Mouse (Mus musculus) adrenal gland, postnatal 4 days (tissue): Measurements from ENCODE around the gene Hic1. TPM values are rescaled to one million over a fixed set of nuclear protein-coding genes. Genes with fewer than 3 reads are reported as not detected.

ENCODE experiments used
- DNase-seq, 2 experiments: peaks; one replicate each; pipeline ENCODE4 v3.0.0; 2021 to 2022; ENCODE audit warnings: low spot score in 2 of 2, mixed read lengths in 2 of 2
- total RNA-seq, 2 experiments: library from RNA; stranded (reverse); gene quantifications; 2 replicates each; pipeline ENCODE4 v1.2.3; 2021

Hic1 gene
- total RNA-seq, 2 experiments from 2014 or later = 22.9 to 29.2 TPM

- DNase-seq = peak; percentile 72 to 78
Observed at GRCm38 (mm10) chr11:75168590-75169361, 543 bp downstream of the Hic1 start.

- DNase-seq = peak in 1 of 2 experiments; percentile 4
Observed at GRCm38 (mm10) chr11:75167643-75168589, 1.4 kb downstream of the Hic1 start.

GRCm38 (mm10) chr11:75166861-75167642 is 2.3 kb downstream of the Hic1 start:
- no peak for DNase-seq

- no peak for DNase-seq
Observed at GRCm38 (mm10) chr11:75166193-75166842, 3.0 kb downstream of the Hic1 start.

- peak; percentile 63 for DNase-seq
Observed at GRCm38 (mm10) chr11:75165441-75166192, 3.7 kb downstream of the Hic1 start.

- no peak for DNase-seq
Observed at GRCm38 (mm10) chr11:75164750-75165149, 4.6 kb downstream of the Hic1 start.

- DNase-seq = no peak
Observed at GRCm38 (mm10) chr11:75164051-75164450, 5.3 kb downstream of the Hic1 start.

- no peak for DNase-seq
Observed at GRCm38 (mm10) chr11:75163379-75163778, 5.9 kb downstream of the Hic1 start.

GRCm38 (mm10) chr11:75162591-75163080 is 6.7 kb downstream of the Hic1 start:
- DNase-seq = no peak

GRCm38 (mm10) chr11:75161417-75162008 is 7.8 kb downstream of the Hic1 start:
- DNase-seq = no peak

- DNase-seq = no peak
Observed at GRCm38 (mm10) chr11:75160954-75161353, 8.4 kb downstream of the Hic1 start.

- DNase-seq = no peak
Observed at GRCm38 (mm10) chr11:75159564-75159963, 9.8 kb downstream of the Hic1 start.

GRCm38 (mm10) chr11:75158432-75158831 is 10.9 kb downstream of the Hic1 start:
- DNase-seq = no peak

- DNase-seq = no peak
Observed at GRCm38 (mm10) chr11:75157901-75158300, 11.4 kb downstream of the Hic1 start.

GRCm38 (mm10) chr11:75157037-75157436 is 12.3 kb downstream of the Hic1 start:
- no peak for DNase-seq

- DNase-seq = no peak
Observed at GRCm38 (mm10) chr11:75156416-75156815, 12.9 kb downstream of the Hic1 start.

- no peak for DNase-seq
Observed at GRCm38 (mm10) chr11:75155985-75156384, 13.3 kb downstream of the Hic1 start.

- DNase-seq = no peak
Observed at GRCm38 (mm10) chr11:75154053-75154585, 15.2 kb downstream of the Hic1 start.
